Mouse (Mus musculus) hindbrain, embryonic 10.5 days (tissue): ENCODE data around the gene Zfpm1. TPM values are rescaled to one million over a fixed set of nuclear protein-coding genes. Genes with fewer than 3 reads are reported as not detected.

Experiments
- DNase-seq: peaks from one replicate; pipeline ENCODE4 v3.0.0-alpha.2; 2017; ENCODE audit warnings: low spot score
- H3K27ac ChIP-seq: fragments of 300-500 bp; sonication (generic); 2 replicates; pipeline ENCODE4 v1.5.1; 2016; ENCODE audit warnings: mild to moderate bottlenecking, moderate library complexity
- H3K27me3 ChIP-seq: fragments of 300-500 bp; sonication (generic); 2 replicates; pipeline ENCODE4 v1.6.1; 2016; ENCODE audit warnings: mild to moderate bottlenecking; ENCODE audit not compliant: poor library complexity, insufficient read depth, severe bottlenecking
- H3K36me3 ChIP-seq: fragments of 300-500 bp; sonication (generic); 2 replicates; pipeline ENCODE4 v1.6.1; 2016; ENCODE audit warnings: mild to moderate bottlenecking, moderate library complexity
- H3K4me1 ChIP-seq: fragments of 300-500 bp; sonication (generic); replicated peaks from 2 replicates; pipeline ENCODE4 v1.6.1; 2016; ENCODE audit warnings: mild to moderate bottlenecking
- H3K4me3 ChIP-seq: fragments of 300-500 bp; sonication (generic); 2 replicates; pipeline ENCODE4 v1.5.1; 2016; ENCODE audit warnings: mild to moderate bottlenecking, moderate library complexity
- H3K9me3 ChIP-seq: fragments of 300-500 bp; sonication (generic); 2 replicates; pipeline ENCODE4 v1.6.1; 2016; ENCODE audit warnings: mild to moderate bottlenecking, moderate library complexity
- WGBS: fragments of 180-500 bp; shearing (Covaris S2); methylation state at CpG from one replicate; pipeline ENCODE4 v1.1.7; 2016; 5-methylcytosine and 5-hydroxymethylcytosine counted together
- polyA plus RNA-seq: library from polyadenylated mRNA; unstranded; fragments of >200 nt; fragmentation: Nextera tagmentation; extraction: Ambion mirVana; gene quantifications from 2 replicates; pipeline ENCODE4 v1.2.1, GENCODE M21; 2016

Gene Zfpm1
- polyA plus RNA-seq, result 1.6 and 2.4 TPM in 2 replicates

GRCm38 (mm10) chr8:122282035-122282358 is at the start of gene Zfpm1:
TSS of gene Zfpm1 (plus strand) at chr8:122282141.
- no peak for DNase-seq
- WGBS, result 3% methylated on average over 60 of the region's 60 CpGs
- H3K36me3 ChIP-seq, result no peaks in the 10 kb centered on the region
- H3K27me3 ChIP-seq, result peaks cover 59% of the 10 kb centered on the region
- peaks cover 82% of the 10 kb centered on the region for H3K4me1 ChIP-seq
- peak within 1 kb of the TSS; percentile 89 for H3K27ac ChIP-seq
- H3K9me3 ChIP-seq, result no peaks in the 10 kb centered on the region
- H3K4me3 ChIP-seq, result peak within 1 kb of the TSS; percentile 73

- no peaks in the 10 kb centered on the region for H3K36me3 ChIP-seq
- peak overlapping the region; percentile 1; the same call in 1 of the 2 replicates for H3K27ac ChIP-seq
- H3K9me3 ChIP-seq, result no peaks in the 10 kb centered on the region
- peaks cover 50% of the 10 kb centered on the region for H3K27me3 ChIP-seq
- peaks cover 65% of the 10 kb centered on the region for H3K4me1 ChIP-seq
- peak; percentile 65 for DNase-seq
- 31% methylated on average over 11 of the region's 11 CpGs for WGBS
- no peak overlapping the region for H3K4me3 ChIP-seq
Measured at GRCm38 (mm10) chr8:122234055-122234454, 47.9 kb upstream of the Zfpm1 start.

- 88% methylated on average over 3 of the region's 3 CpGs for WGBS
- no peaks in the 10 kb centered on the region for H3K9me3 ChIP-seq
- DNase-seq, result no peak
- H3K27ac ChIP-seq, result no peak overlapping the region
- H3K27me3 ChIP-seq, result peaks cover 26% of the 10 kb centered on the region
- H3K36me3 ChIP-seq, result no peaks in the 10 kb centered on the region
- H3K4me1 ChIP-seq, result peaks cover 46% of the 10 kb centered on the region
- H3K4me3 ChIP-seq, result no peak overlapping the region
Measured at GRCm38 (mm10) chr8:122236521-122236920, 45.4 kb upstream of the Zfpm1 start.

GRCm38 (mm10) chr8:122238225-122238624 is 43.7 kb upstream of the Zfpm1 start:
- no peak for DNase-seq
- H3K27me3 ChIP-seq, result peaks cover 9% of the 10 kb centered on the region
- no peak overlapping the region for H3K4me3 ChIP-seq
- WGBS, result 79% methylated on average over 11 of the region's 11 CpGs
- H3K9me3 ChIP-seq, result no peaks in the 10 kb centered on the region
- H3K27ac ChIP-seq, result no peak overlapping the region
- no peaks in the 10 kb centered on the region for H3K36me3 ChIP-seq
- H3K4me1 ChIP-seq, result peaks cover 29% of the 10 kb centered on the region

GRCm38 (mm10) chr8:122238731-122239130 is 43.2 kb upstream of the Zfpm1 start:
- DNase-seq, result no peak
- Histone ChIP-seq H3K4me3 (no peak overlapping the region), H3K36me3 (no peaks in the 10 kb centered on the region), H3K27ac (no peak overlapping the region), H3K27me3 (peaks cover 3% of the 10 kb centered on the region), H3K9me3 (no peaks in the 10 kb centered on the region), H3K4me1 (peaks cover 24% of the 10 kb centered on the region)
- WGBS, result 76% methylated on average over 8 of the region's 8 CpGs

GRCm38 (mm10) chr8:122240241-122241026 is 41.5 kb upstream of the Zfpm1 start:
- no peaks in the 10 kb centered on the region for H3K36me3 ChIP-seq
- H3K27ac ChIP-seq, result no peak overlapping the region
- H3K27me3 ChIP-seq, result no peaks in the 10 kb centered on the region
- DNase-seq, result no peak
- no peak overlapping the region for H3K4me3 ChIP-seq
- 90% methylated on average over 16 of the region's 16 CpGs for WGBS
- no peaks in the 10 kb centered on the region for H3K9me3 ChIP-seq
- peaks cover 14% of the 10 kb centered on the region; the same call in 1 of the 2 replicates for H3K4me1 ChIP-seq

GRCm38 (mm10) chr8:122243310-122243709 is 38.6 kb upstream of the Zfpm1 start:
- DNase-seq, result no peak
- Histone ChIP-seq H3K4me3 (no peak overlapping the region), H3K36me3 (no peaks in the 10 kb centered on the region), H3K27ac (no peak overlapping the region), H3K9me3 (no peaks in the 10 kb centered on the region), H3K4me1 (peaks cover 22% of the 10 kb centered on the region), H3K27me3 (peaks cover 9% of the 10 kb centered on the region; the same call in 1 of the 2 replicates)
- 76% methylated on average over 4 of the region's 4 CpGs for WGBS

- no peaks in the 10 kb centered on the region for H3K36me3 ChIP-seq
- peaks cover 13% of the 10 kb centered on the region; the same call in 1 of the 2 replicates for H3K27me3 ChIP-seq
- WGBS, result 84% methylated on average over 6 of the region's 6 CpGs
- H3K4me3 ChIP-seq, result no peak overlapping the region
- no peaks in the 10 kb centered on the region for H3K9me3 ChIP-seq
- peaks cover 16% of the 10 kb centered on the region for H3K4me1 ChIP-seq
- H3K27ac ChIP-seq, result no peak overlapping the region
- no peak for DNase-seq
Measured at GRCm38 (mm10) chr8:122245161-122245560, 36.8 kb upstream of the Zfpm1 start.

GRCm38 (mm10) chr8:122246257-122247211 is 35.4 kb upstream of the Zfpm1 start:
- 0 out of 2 replicates have a peak overlapping the region, but pooled peaks have one; percentile 40 for H3K27ac ChIP-seq
- H3K4me1 ChIP-seq, result peaks cover 12% of the 10 kb centered on the region
- 42% methylated on average over 12 of the region's 12 CpGs for WGBS
- no peaks in the 10 kb centered on the region for H3K36me3 ChIP-seq
- no peaks in the 10 kb centered on the region for H3K9me3 ChIP-seq
- no peak overlapping the region for H3K4me3 ChIP-seq
- DNase-seq, result peak; percentile 18
- peaks cover 13% of the 10 kb centered on the region; the same call in 1 of the 2 replicates for H3K27me3 ChIP-seq

- H3K27me3 ChIP-seq, result peaks cover 24% of the 10 kb centered on the region; the same call in 1 of the 2 replicates
- WGBS, result 91% methylated on average over 1 of the region's 1 CpGs
- H3K36me3 ChIP-seq, result no peaks in the 10 kb centered on the region
Measured at GRCm38 (mm10) chr8:122251739-122252138, 30.2 kb upstream of the Zfpm1 start.

GRCm38 (mm10) chr8:122252366-122252765 is 29.6 kb upstream of the Zfpm1 start:
- DNase-seq, result no peak
- peaks cover 22% of the 10 kb centered on the region; the same call in 1 of the 2 replicates for H3K27me3 ChIP-seq
- no peak overlapping the region for H3K27ac ChIP-seq
- no peaks in the 10 kb centered on the region for H3K9me3 ChIP-seq
- peaks cover 6% of the 10 kb centered on the region for H3K4me1 ChIP-seq
- 64% methylated on average over 5 of the region's 5 CpGs for WGBS
- H3K36me3 ChIP-seq, result no peaks in the 10 kb centered on the region
- H3K4me3 ChIP-seq, result no peak overlapping the region

More at GRCm38 (mm10) chr8:122251739-122252138, 30.2 kb upstream of the Zfpm1 start:
- DNase-seq, result no peak
- Histone ChIP-seq H3K27ac (no peak overlapping the region), H3K9me3 (no peaks in the 10 kb centered on the region), H3K4me3 (no peak overlapping the region), H3K4me1 (peaks cover 9% of the 10 kb centered on the region)

GRCm38 (mm10) chr8:122259351-122259750 is 22.6 kb upstream of the Zfpm1 start:
- Histone ChIP-seq H3K9me3 (no peaks in the 10 kb centered on the region), H3K27me3 (peaks cover 42% of the 10 kb centered on the region), H3K27ac (no peak overlapping the region), H3K4me1 (peaks cover 26% of the 10 kb centered on the region), H3K36me3 (no peaks in the 10 kb centered on the region), H3K4me3 (no peak overlapping the region)
- peak; percentile 82 for DNase-seq
- WGBS, result 53% methylated on average over 2 of the region's 2 CpGs
